Mouse (Mus musculus): ENCODE results near the gene Slc16a7. TPM values are rescaled to one million over a fixed set of nuclear protein-coding genes. Genes with fewer than 3 reads are reported as not detected.

Slc16a7 gene
- polyA plus RNA-seq (2012; rRNA removed), result 6.5 and 8.1 TPM in 2 replicates

DNA sequence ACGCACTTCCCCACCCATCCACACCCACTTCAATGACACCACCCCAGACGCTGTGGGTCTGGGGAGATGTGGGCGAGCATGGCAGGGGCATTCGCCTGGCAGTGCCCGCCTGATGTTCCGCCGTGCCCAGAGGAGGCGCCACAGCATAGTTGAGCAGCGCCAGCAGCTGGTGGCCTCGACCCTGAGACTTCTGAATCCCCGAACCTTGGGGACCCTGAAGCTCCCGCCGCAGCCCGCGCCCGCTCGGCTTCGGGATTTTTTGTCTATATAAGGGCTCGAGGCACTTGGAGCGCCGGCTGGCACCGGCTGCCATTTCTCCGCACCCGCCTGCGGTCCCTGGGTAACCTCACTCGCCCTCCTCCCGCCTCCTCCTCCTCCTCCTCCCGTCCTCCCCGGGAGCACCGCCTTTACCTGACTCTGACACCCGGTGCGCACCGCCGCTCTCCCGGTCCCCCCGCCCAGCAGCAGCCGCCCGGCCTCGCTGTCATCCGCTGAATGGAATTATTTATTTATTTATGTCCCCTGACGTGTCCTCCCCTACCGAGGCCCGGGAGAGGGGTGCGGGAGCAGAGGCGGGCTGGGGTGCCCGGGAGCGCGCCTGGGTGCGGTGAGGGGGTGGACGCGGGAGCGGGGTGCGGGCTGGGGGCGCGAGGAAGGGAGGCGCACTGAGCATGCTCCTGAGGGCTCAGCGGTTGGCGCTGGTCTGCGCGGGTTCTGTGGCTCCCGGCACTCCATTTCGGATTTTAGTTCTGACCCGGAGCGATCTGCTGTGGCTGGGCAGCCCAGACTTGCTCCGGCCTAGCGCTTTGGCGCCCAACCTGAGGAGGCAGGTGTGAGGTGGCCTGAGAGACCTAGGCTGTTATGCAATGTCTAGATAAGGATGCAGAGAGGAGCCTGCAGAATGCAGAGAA is at the start of gene Slc16a7:
Gene Slc16a7, minus strand, starts transcription at position 590 of the 911 bp plus-strand sequence.

